In genomic region chr9:47353017-47353416, GRCm38 (mm10) we compare ENCODE assay signal across 14 mouse cellular contexts.
A peak's percentile ranks its signal among the peaks of the same experiment; 100 is the strongest.
DNase-seq lines count a peak whose midpoint lies in the region; ATAC-seq lines count a peak whose summit lies in the region.
"Had no signal": no experiment of that assay in that cellular context is flagged by ENCODE, and none has a peak within 500 bp of the region (broad histone marks: within the 10 kb centered on the region; RNA-seq: fewer than 3 reads in every experiment).

No protein-coding gene starts in this region.

- H3K4me2 ChIP-seq in hindbrain, embryonic 12.5 days (replicated peaks), result no peak overlapping the region
- peak overlapping the region; percentile 16 for H3K4me2 ChIP-seq in embryonic facial prominence, embryonic 11.5 days (ENCODE audit: low read depth, low read length)
- no peak overlapping the region for H3K4me2 ChIP-seq in liver, embryonic 12.5 days

- H3K27ac ChIP-seq in hindbrain, embryonic 10.5 days, result peak overlapping the region; percentile 25; the same call in 1 of the 2 replicates
- H3K27ac ChIP-seq in hindbrain, embryonic 12.5 days, result no peak overlapping the region
- H3K27ac ChIP-seq in embryonic facial prominence, embryonic 11.5 days (replicated peaks; ENCODE audit: low read depth, low read length), result no peak overlapping the region
- no peak overlapping the region for H3K27ac ChIP-seq in liver, embryonic 12.5 days
- H3K27ac ChIP-seq: liver, embryonic 14.5 days had no signal

- H3K27me3 ChIP-seq in hindbrain, embryonic 10.5 days (ENCODE audit: insufficient read depth, poor library complexity, severe bottlenecking), result peaks cover 36% of the 10 kb centered on the region
- peaks cover 5% of the 10 kb centered on the region; the same call in 1 of the 2 replicates for H3K27me3 ChIP-seq in hindbrain, embryonic 12.5 days
- no peaks in the 10 kb centered on the region; the same call in 1 of the 2 replicates for H3K27me3 ChIP-seq in embryonic facial prominence, embryonic 11.5 days (ENCODE audit: control insufficient read depth, insufficient read depth, low read length)
- peaks cover 4% of the 10 kb centered on the region; the same call in 1 of the 2 replicates for H3K27me3 ChIP-seq in liver, embryonic 12.5 days (replicated peaks)

- 19% methylated on average over 2 of the region's 2 CpGs for whole genome bisulfite sequencing in hindbrain, embryonic 10.5 days
- WGBS in hindbrain, embryonic 12.5 days, result 24% methylated on average over 2 of the region's 2 CpGs
- WGBS in embryonic facial prominence, embryonic 11.5 days, result 17% methylated on average over 2 of the region's 2 CpGs
- 28% methylated on average over 2 of the region's 2 CpGs for WGBS in liver, embryonic 12.5 days (ENCODE audit: insufficient replicate concordance)

- ATAC-seq in hindbrain, embryonic 12.5 days (ENCODE audit: low FRiP score), result no peak
- peak; percentile 70 for ATAC-seq in embryonic facial prominence, embryonic 11.5 days (replicated peaks; ENCODE audit: insufficient number of reproducible peaks, low FRiP score, low TSS enrichment, low read depth)
- ATAC-seq in liver, embryonic 12.5 days, result no peak

- no peaks in the 10 kb centered on the region for H3K9me3 ChIP-seq in hindbrain, embryonic 10.5 days
- H3K9me3 ChIP-seq in hindbrain, embryonic 12.5 days (replicated peaks), result no peaks in the 10 kb centered on the region
- no peaks in the 10 kb centered on the region for H3K9me3 ChIP-seq in embryonic facial prominence, embryonic 11.5 days (replicated peaks; ENCODE audit: control insufficient read depth, low read length)
- no peaks in the 10 kb centered on the region for H3K9me3 ChIP-seq in liver, embryonic 12.5 days (replicated peaks)

- no peak overlapping the region for H3K4me3 ChIP-seq in hindbrain, embryonic 10.5 days
- no peak overlapping the region for H3K4me3 ChIP-seq in hindbrain, embryonic 12.5 days
- no peak overlapping the region for H3K4me3 ChIP-seq in embryonic facial prominence, embryonic 11.5 days (ENCODE audit: low read depth, low read length)
- H3K4me3 ChIP-seq in liver, embryonic 12.5 days, result no peak overlapping the region
- H3K4me3 ChIP-seq: myocyte had no signal

- H3K36me3 ChIP-seq in hindbrain, embryonic 10.5 days, result no peaks in the 10 kb centered on the region
- no peaks in the 10 kb centered on the region for H3K36me3 ChIP-seq in hindbrain, embryonic 12.5 days
- H3K36me3 ChIP-seq in embryonic facial prominence, embryonic 11.5 days (replicated peaks; ENCODE audit: control insufficient read depth, insufficient read depth, low read depth, low read length), result no peaks in the 10 kb centered on the region
- no peaks in the 10 kb centered on the region for H3K36me3 ChIP-seq in liver, embryonic 12.5 days

- H3K9ac ChIP-seq in hindbrain, embryonic 12.5 days, result no peak overlapping the region
- no peak overlapping the region for H3K9ac ChIP-seq in embryonic facial prominence, embryonic 11.5 days (replicated peaks; ENCODE audit: low read length)
- H3K9ac ChIP-seq in liver, embryonic 12.5 days, result no peak overlapping the region
- H3K9ac ChIP-seq: liver, embryonic 14.5 days had no signal

- DNase-seq in hindbrain, embryonic 10.5 days (ENCODE audit: low spot score), result peak; percentile 44
- peak; percentile 10 for DNase-seq in ES-CJ7 (ENCODE audit: low read depth, low spot score)
- DNase-seq in embryonic facial prominence, embryonic 11.5 days (ENCODE audit: low spot score), result peak; percentile 82
- peak; percentile 51 for DNase-seq in mesoderm, embryonic 11.5 days (ENCODE audit: low read depth, low spot score)
- DNase-seq in spleen, postnatal 4 days (ENCODE audit: low spot score in 2 of 2), result no peak
- DNase-seq in frontal cortex, postnatal 36 days (ENCODE audit: low spot score in 2 of 2), result no peak
- DNase-seq: adrenal gland, postnatal 25 days; B cell, adult 2 months; cerebellum, adult 2 months; heart, postnatal 14 days had no signal

- peaks cover 22% of the 10 kb centered on the region for H3K4me1 ChIP-seq in hindbrain, embryonic 10.5 days (replicated peaks)
- peaks cover 12% of the 10 kb centered on the region for H3K4me1 ChIP-seq in hindbrain, embryonic 12.5 days
- H3K4me1 ChIP-seq in embryonic facial prominence, embryonic 11.5 days (ENCODE audit: control insufficient read depth, insufficient read depth, low read length), result peaks cover 8% of the 10 kb centered on the region
- H3K4me1 ChIP-seq in liver, embryonic 12.5 days, result no peaks in the 10 kb centered on the region

Comparison
In these comparisons a context has a peak if more than half of its experiments do, and no peak if none do; other contexts are left out.
1. DNase-seq: peak in hindbrain, embryonic 10.5 days (single experiment), ES-CJ7 (single experiment), embryonic facial prominence, embryonic 11.5 days (single experiment) and mesoderm, embryonic 11.5 days (single experiment); none in spleen, postnatal 4 days (0 of 2) and frontal cortex, postnatal 36 days (0 of 2).